Mouse (Mus musculus) G1E (cell line): ENCODE data around the gene Edem2.

ENCODE experiments used
- CTCF ChIP-seq: IDR thresholded peaks from 2 replicates; pipeline ENCODE4 v1.5.1; 2012; ENCODE audit warnings: low read depth, low read length, inconsistent platforms, mixed read lengths
- TAL1 ChIP-seq: conservative IDR thresholded peaks from 2 replicates; pipeline ENCODE4 v1.6.1; 2012; ENCODE audit warnings: low read depth, low read length, inconsistent platforms, mixed read lengths

- TF ChIP-seq CTCF (no peak), TAL1 (no peak)
These were observed 42.7 kb downstream of the Edem2 start for GRCm38 (mm10) chr2:155686572-155686971.
